Mouse (Mus musculus) G1E (cell line): ENCODE measurements around the gene Gm867.

ENCODE experiments used
- CTCF ChIP-seq: IDR thresholded peaks from 2 replicates; pipeline ENCODE4 v1.5.1; 2012; ENCODE audit warnings: low read depth, low read length, inconsistent platforms, mixed read lengths
- GATA1 ChIP-seq: IDR thresholded peaks from 2 replicates; pipeline ENCODE4 v1.6.1; 2012; ENCODE audit warnings: borderline replicate concordance, low read length, inconsistent platforms, mixed read lengths
- POLR2AphosphoS5 ChIP-seq: IDR thresholded peaks from 2 replicates; pipeline ENCODE4 v1.6.1; 2012; ENCODE audit warnings: low read depth, low read length, inconsistent platforms; ENCODE audit not compliant: insufficient replicate concordance
- TAL1 ChIP-seq: conservative IDR thresholded peaks from 2 replicates; pipeline ENCODE4 v1.6.1; 2012; ENCODE audit warnings: low read depth, low read length, inconsistent platforms, mixed read lengths

DNA sequence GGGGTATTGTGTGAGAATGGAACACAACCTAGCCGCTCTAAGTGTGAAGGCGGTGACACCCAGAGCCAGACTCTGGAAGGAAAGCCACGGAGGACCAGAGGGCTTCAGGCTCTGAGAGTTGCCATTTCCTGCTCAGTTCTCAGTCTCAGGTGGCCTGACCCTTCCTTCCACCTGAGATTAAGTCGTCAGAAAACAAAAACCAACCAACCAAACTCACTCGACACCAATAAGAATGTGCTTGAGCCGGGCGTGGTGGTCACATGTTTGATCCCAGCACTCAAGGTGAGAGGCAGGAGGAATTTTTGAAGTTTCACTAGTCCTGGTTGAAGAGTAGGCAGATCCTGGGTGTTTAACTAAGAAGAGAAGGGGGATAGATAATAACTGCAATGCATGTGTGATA is 5.4 kb upstream of the Gm867 start:
- TF ChIP-seq CTCF: no peak
- TF ChIP-seq GATA1: no peak
- TF ChIP-seq TAL1: no peak
- no peak for TF ChIP-seq POLR2AphosphoS5
